Mouse (Mus musculus) ES-E14 (cell line): ENCODE measurements around the gene Nf1. TPM values are rescaled to one million over a fixed set of nuclear protein-coding genes. Genes with fewer than 3 reads are reported as not detected.

Source experiments
- DNase-seq: peaks from one replicate; pipeline ENCODE4 v3.0.0-alpha.2; 2013; ENCODE audit warnings: low read depth, low spot score
- H3K27ac ChIP-seq: 2 replicates; pipeline ENCODE4 v1.5.1; 2012; ENCODE audit warnings: low read depth, mild to moderate bottlenecking, low read length, moderate library complexity, mixed read lengths; ENCODE audit not compliant: poor library complexity, insufficient read depth, severe bottlenecking
- H3K36me3 ChIP-seq: 2 replicates; pipeline ENCODE4 v1.6.1; 2012; ENCODE audit warnings: mild to moderate bottlenecking, low read length, moderate library complexity, mixed read lengths; ENCODE audit not compliant: control insufficient read depth, poor library complexity, insufficient read depth, severe bottlenecking
- H3K4me1 ChIP-seq, 2 experiments: fragments of 150-350 bp in 1 of 2; sonication (generic) in 1 of 2; 2 replicates each; pipeline ENCODE4 v1.6.1; 2012; ENCODE audit warnings: low read length in 2 of 2, mild to moderate bottlenecking in 1 of 2, mixed read lengths in 1 of 2; ENCODE audit not compliant: control insufficient read depth in 2 of 2, insufficient read depth in 2 of 2, poor library complexity in 1 of 2
- H3K4me3 ChIP-seq, 2 experiments: fragments of 150-350 bp in 1 of 2; sonication (generic) in 1 of 2; 2 replicates each; pipeline ENCODE4 v1.5.1; 2012; ENCODE audit warnings: low read length in 2 of 2, low read depth in 1 of 2, mild to moderate bottlenecking in 1 of 2, mixed read lengths in 1 of 2; ENCODE audit not compliant: insufficient read depth in 1 of 2, poor library complexity in 1 of 2, severe bottlenecking in 1 of 2
- H3K9ac ChIP-seq: 2 replicates; pipeline ENCODE4 v1.6.1; 2012; ENCODE audit warnings: low read depth, mild to moderate bottlenecking, low read length, mixed read lengths; ENCODE audit not compliant: poor library complexity, insufficient read depth, severe bottlenecking
- H3K9me3 ChIP-seq: fragments of 150-350 bp; sonication (generic); 2 replicates; pipeline ENCODE4 v1.6.1; 2012; ENCODE audit warnings: low read depth, mild to moderate bottlenecking, low read length; ENCODE audit not compliant: control insufficient read depth, insufficient read depth
- CHD2 ChIP-seq: IDR thresholded peaks from 2 replicates; pipeline ENCODE4 v1.6.1; 2014; ENCODE audit warnings: mild to moderate bottlenecking, low read depth, low read length, inconsistent platforms
- HCFC1 ChIP-seq: IDR thresholded peaks from 2 replicates; pipeline ENCODE4 v1.6.1; 2012; ENCODE audit warnings: low read length, inconsistent platforms, borderline replicate concordance; ENCODE audit not compliant: insufficient read depth
- MAFK ChIP-seq: IDR thresholded peaks from 2 replicates; pipeline ENCODE4 v1.6.1; 2014; ENCODE audit warnings: mild to moderate bottlenecking, low read depth, low read length, inconsistent platforms; ENCODE audit not compliant: insufficient read depth
- ZC3H11A ChIP-seq: IDR thresholded peaks from 2 replicates; pipeline ENCODE4 v1.6.1; 2012; ENCODE audit warnings: low read depth, mild to moderate bottlenecking, inconsistent platforms, low read length, borderline replicate concordance
- ZNF384 ChIP-seq: IDR thresholded peaks from 2 replicates; pipeline ENCODE4 v1.6.1; 2012; ENCODE audit warnings: low read depth, low read length, inconsistent platforms
- in situ Hi-C, 2 experiments: fragments of 600-800 bp; cut with MboI; formaldehyde crosslinking; loops; one replicate each; pipeline ENCODE4 v1.15.1; 2025; ENCODE audit warnings: low sequenced_read_pairs in 2 of 2, inconsistent platforms in 1 of 2; ENCODE audit not compliant: unreplicated experiment in 2 of 2
- total RNA-seq: library from RNA; depleted of rRNA; stranded (reverse); fragments of 300-350 nt; gene quantifications from 2 replicates; pipeline ENCODE4 v1.2.3, GENCODE M21; 2012

The Nf1 gene
- total RNA-seq, 1 experiment, result 15.3 TPM

DNA sequence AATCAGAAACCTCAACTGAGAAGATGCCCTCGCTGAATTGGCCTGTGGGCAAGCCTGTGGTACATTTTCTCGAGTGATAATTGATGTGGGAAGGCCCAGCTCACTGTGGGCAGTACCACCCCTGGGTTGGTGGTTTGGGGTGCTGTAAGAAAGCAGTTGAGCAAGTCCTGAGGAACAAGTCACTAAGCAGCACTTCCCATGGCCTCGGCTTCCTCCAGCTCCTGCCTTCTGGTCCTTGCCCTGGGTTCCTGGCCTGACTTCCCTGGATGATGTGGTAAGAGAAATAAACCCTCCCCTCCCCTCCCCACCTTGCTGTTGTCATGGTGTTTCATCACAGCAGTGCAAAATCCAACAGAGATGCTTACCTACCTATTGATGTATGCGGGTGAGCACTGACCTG, 11.4 kb upstream of the Nf1 start:
- H3K9ac ChIP-seq, result no peak overlapping the region
- H3K4me1 ChIP-seq, result peaks cover 0 to 9% of the 10 kb centered on the region in 2 experiments; a peak in 1 of 4 replicates
- H3K36me3 ChIP-seq, result no peaks in the 10 kb centered on the region
- H3K4me3 ChIP-seq, result no peak overlapping the region
- no peak overlapping the region for H3K27ac ChIP-seq
- DNase-seq, result no peak
- in situ Hi-C loops, result no loop called here
- no peaks in the 10 kb centered on the region for H3K9me3 ChIP-seq
- TF ChIP-seq ZNF384 (no peak), MAFK (no peak), ZC3H11A (no peak), HCFC1 (no peak), CHD2 (no peak)

DNA sequence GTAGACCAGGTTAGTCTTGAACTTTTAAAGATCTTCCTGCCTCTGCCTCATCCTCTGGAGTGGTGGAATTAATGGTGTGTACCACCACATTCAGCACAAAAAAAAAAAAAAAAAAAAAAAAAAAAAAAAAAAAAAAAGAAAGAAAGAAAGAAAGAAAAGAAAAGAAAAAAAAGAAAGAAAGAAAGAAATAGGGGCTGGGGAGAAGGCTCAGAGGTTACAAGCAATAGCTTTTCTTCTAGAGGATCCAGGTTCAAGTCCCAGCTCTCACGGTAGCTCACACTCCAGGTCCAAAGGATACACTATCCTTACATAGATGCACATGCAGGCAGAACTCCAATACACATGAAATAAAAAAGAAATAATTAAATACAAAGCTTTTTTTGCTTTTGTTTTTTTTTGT, 9.9 kb upstream of the Nf1 start:
- Histone ChIP-seq H3K9me3 (no peaks in the 10 kb centered on the region), H3K4me1 (peaks cover 0 to 9% of the 10 kb centered on the region in 2 experiments; a peak in 1 of 4 replicates), H3K27ac (no peak overlapping the region), H3K9ac (no peak overlapping the region), H3K36me3 (no peaks in the 10 kb centered on the region), H3K4me3 (no peak overlapping the region)
- in situ Hi-C loops, result no loop called here
- DNase-seq, result no peak
- TF ChIP-seq MAFK, result no peak
- peak; percentile 54; the same call in 1 of the 2 replicates for TF ChIP-seq ZNF384
- no peak for TF ChIP-seq CHD2
- no peak for TF ChIP-seq HCFC1
- no peak for TF ChIP-seq ZC3H11A

DNA sequence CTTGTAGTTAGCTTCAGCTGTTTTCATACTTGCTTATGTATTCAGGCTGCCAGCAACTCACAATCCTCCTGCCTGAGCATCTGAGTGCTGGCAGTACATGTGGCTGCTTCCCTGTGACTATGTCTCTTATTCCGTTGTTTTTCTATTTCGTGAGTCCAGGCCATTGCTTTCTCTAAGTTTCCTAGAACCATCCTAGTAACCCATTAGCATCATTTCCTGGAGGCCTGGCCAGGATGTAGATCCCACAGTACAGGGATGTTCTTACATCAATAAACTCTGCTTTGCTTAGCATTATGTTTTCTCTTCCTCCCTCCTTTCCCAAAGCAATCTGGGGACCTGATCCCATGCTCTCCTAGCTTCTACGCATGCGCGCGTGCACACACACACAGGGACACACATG, 4.4 kb upstream of the Nf1 start:
- no peaks in the 10 kb centered on the region for H3K36me3 ChIP-seq
- H3K9ac ChIP-seq, result no peak overlapping the region
- TF ChIP-seq MAFK (no peak), ZC3H11A (no peak), ZNF384 (no peak), CHD2 (no peak), HCFC1 (no peak)
- H3K4me1 ChIP-seq, result no peaks in the 10 kb centered on the region
- in situ Hi-C loops, result no loop called here
- no peak for DNase-seq
- no peak overlapping the region for H3K4me3 ChIP-seq
- no peaks in the 10 kb centered on the region for H3K9me3 ChIP-seq
- no peak overlapping the region for H3K27ac ChIP-seq

DNA sequence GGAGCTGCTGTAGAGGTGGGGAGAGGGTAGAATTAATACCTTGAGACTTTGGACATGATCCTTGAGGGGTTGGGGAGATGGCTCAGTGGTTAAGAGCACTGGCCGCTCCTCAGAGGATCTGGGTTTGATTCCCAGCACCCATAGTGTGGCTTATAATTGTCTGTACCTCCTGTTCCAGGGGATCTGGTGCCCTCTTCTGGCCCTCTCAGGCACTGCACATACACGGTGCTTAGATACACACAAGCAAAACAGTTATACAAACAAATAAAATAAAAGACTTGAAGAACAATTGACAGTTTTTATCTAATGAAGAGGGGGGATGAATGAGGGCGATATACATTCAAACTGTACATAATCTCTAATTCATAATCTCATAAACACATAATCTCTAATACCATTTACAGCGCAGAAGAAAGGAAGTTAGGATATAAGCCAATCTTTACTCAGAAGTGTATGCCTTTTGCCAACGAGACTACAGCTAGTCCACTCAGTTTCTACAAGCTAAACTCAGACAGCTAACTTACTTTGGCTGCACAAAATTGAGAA, 2.7 kb upstream of the Nf1 start:
- Histone ChIP-seq H3K4me1 (no peaks in the 10 kb centered on the region; a peak in 1 of 4 replicates), H3K27ac (no peak overlapping the region), H3K4me3 (no peak overlapping the region), H3K9ac (no peak overlapping the region), H3K9me3 (no peaks in the 10 kb centered on the region), H3K36me3 (no peaks in the 10 kb centered on the region)
- TF ChIP-seq ZC3H11A (no peak), HCFC1 (no peak), MAFK (no peak), ZNF384 (no peak), CHD2 (no peak)
- in situ Hi-C loops, result no loop called here
- no peak for DNase-seq

DNA sequence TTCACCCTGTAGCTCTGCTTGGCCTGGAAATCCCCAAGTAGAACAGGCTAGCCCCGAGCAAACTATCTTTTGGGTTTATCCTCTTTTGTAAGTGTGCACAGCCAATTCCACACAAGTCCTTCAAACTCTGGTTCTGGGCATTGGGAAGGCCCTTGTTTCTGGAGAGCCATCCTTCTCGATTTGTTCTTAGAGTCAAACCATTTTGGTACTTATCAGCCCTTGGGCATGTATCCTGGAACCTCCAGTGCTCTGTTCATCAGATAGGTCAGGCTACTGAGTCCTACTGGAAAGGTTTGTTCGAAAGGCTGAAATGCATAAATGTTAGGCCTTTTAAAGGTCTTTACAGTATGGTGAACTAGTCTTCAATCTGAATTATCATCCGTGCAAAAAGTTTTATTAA, 872 bp upstream of the Nf1 start:
- no peak overlapping the region for H3K27ac ChIP-seq
- no peak overlapping the region for H3K9ac ChIP-seq
- DNase-seq, result no peak
- H3K4me3 ChIP-seq, result peak overlapping the region in 1 of 2 experiments; percentile 83; a peak in 2 of 4 replicates
- no peak for TF ChIP-seq ZC3H11A
- no peak for TF ChIP-seq HCFC1
- TF ChIP-seq CHD2, result no peak
- TF ChIP-seq ZNF384, result no peak
- TF ChIP-seq MAFK, result no peak
- in situ Hi-C loops, result no loop called here
- no peaks in the 10 kb centered on the region; a peak in 1 of 4 replicates for H3K4me1 ChIP-seq
- no peaks in the 10 kb centered on the region for H3K36me3 ChIP-seq
- no peaks in the 10 kb centered on the region for H3K9me3 ChIP-seq
